Mouse (Mus musculus) E14TG2a.4 (cell line): ENCODE measurements at regions not wholly inside any gene's neighbourhood (a gene's known extent, or its start where the extent isn't known, plus 50 kb on each side); places are given as distances from the start of the nearest gene placed in this dataset.

Experiments used
- CTCF ChIP-seq: conservative IDR thresholded peaks from 2 replicates; pipeline ENCODE4 v1.5.1; 2014; ENCODE audit warnings: low read length
- POU5F1 ChIP-seq: IDR thresholded peaks from 2 replicates; pipeline ENCODE4 v1.6.1; 2014; ENCODE audit warnings: low read length, borderline replicate concordance

DNA sequence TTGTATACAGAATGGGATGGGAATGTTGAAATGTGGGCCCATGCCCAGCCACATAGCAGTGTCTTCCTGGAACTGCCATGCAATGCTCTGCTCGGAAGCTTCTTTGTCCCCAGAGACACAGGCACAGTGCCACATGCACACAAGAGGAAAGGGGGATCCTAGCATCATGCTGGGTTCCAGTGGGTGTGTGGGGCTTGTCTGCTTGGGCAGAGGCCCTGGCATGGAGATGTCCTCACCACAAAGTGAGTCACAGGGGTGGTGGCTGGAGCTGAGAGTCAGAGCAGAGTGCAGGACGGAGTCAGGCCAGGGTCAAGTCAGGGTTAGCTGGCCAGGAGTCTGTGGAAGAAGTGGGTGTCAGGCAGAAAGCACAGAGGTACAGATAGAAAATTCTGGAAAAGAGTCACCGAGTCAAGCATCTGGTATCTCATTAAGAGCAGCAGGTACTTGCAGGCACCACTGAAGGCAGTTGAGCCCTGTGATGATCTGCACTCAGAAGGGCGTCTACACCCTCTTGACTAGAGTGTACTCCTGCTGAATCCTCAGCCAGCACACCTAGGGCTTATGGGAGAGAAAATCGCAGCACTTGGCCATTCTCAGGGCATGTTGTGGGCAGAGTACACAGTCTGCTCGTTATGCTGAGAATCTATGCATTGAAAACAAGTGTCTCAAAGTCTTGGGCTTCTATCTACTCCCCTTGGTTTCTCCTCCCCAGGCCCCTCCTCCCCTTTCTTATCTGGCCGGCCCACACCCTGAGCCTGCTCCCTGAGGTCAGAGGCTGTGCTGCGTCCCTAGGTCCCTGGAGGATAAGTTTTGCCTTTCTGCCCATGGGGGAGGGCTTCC is 85.3 kb downstream of the Ackr3 start:
- no peak for TF ChIP-seq CTCF
- TF ChIP-seq POU5F1, result no peak
